ENCODE assay signal across 16 mouse cellular contexts in genomic region chr2:166983351-166983894, GRCm38 (mm10). TPM values are rescaled to one million over a fixed set of nuclear protein-coding genes. Genes with fewer than 3 reads are reported as not detected.
DNase-seq lines count a peak whose midpoint lies in the region; ATAC-seq and TF ChIP-seq lines count a peak whose summit lies in the region.
"Had no signal": no experiment of that assay in that cellular context is flagged by ENCODE, and none has a peak within 500 bp of the region (broad histone marks: within the 10 kb centered on the region; RNA-seq: fewer than 3 reads in every experiment).

No protein-coding gene starts in this region.

- intact Hi-C loops in gastrocnemius, adult 2 months (cut with DNase I), result no loop called here

- no peaks in the 10 kb centered on the region for H3K27me3 ChIP-seq in liver, embryonic 16.5 days (ENCODE audit: control insufficient read depth, insufficient read depth, low read depth, low read length)
- no peaks in the 10 kb centered on the region for H3K27me3 ChIP-seq in forebrain, embryonic 14.5 days (replicated peaks; ENCODE audit: control insufficient read depth, insufficient read depth, low read length)
- H3K27me3 ChIP-seq: embryonic facial prominence, embryonic 15.5 days; limb, embryonic 13.5 days; neural tube, embryonic 13.5 days had no signal

- no peak overlapping the region for H3K4me3 ChIP-seq in gastrocnemius, adult 2 months
- H3K4me3 ChIP-seq in liver, embryonic 16.5 days (ENCODE audit: low read depth, low read length), result no peak overlapping the region
- no peak overlapping the region for H3K4me3 ChIP-seq in forebrain, embryonic 14.5 days (ENCODE audit: low read depth, low read length)
- H3K4me3 ChIP-seq: embryonic facial prominence, embryonic 15.5 days; limb, embryonic 13.5 days; neural tube, embryonic 13.5 days had no signal

- H3K9ac ChIP-seq in liver, embryonic 16.5 days (ENCODE audit: low read depth, low read length), result no peak overlapping the region
- H3K9ac ChIP-seq in forebrain, embryonic 14.5 days (ENCODE audit: low read length), result no peak overlapping the region
- H3K9ac ChIP-seq: embryonic facial prominence, embryonic 15.5 days; hindbrain, embryonic 14.5 days; limb, embryonic 13.5 days; neural tube, embryonic 13.5 days had no signal

- peaks cover 2% of the 10 kb centered on the region; the same call in 1 of the 2 replicates for H3K4me1 ChIP-seq in liver, embryonic 16.5 days (ENCODE audit: control insufficient read depth, low read depth, low read length)
- H3K4me1 ChIP-seq in forebrain, embryonic 14.5 days (ENCODE audit: control insufficient read depth, insufficient read depth, low read length), result no peaks in the 10 kb centered on the region
- H3K4me1 ChIP-seq: embryonic facial prominence, embryonic 15.5 days; limb, embryonic 13.5 days; neural tube, embryonic 13.5 days had no signal

- TF ChIP-seq CTCF in gastrocnemius, adult 2 months (IDR thresholded peaks at IDR 0.05), result peak; percentile 12; the same call in 1 of the 2 replicates

- no peak overlapping the region for H3K27ac ChIP-seq in gastrocnemius, adult 2 months
- H3K27ac ChIP-seq in liver, embryonic 16.5 days (ENCODE audit: low read length), result no peak overlapping the region
- H3K27ac ChIP-seq in forebrain, embryonic 14.5 days (ENCODE audit: low read depth, low read length), result no peak overlapping the region
- H3K27ac ChIP-seq: embryonic facial prominence, embryonic 15.5 days; hindbrain, embryonic 14.5 days; limb, embryonic 13.5 days; neural tube, embryonic 13.5 days had no signal

- no peaks in the 10 kb centered on the region for H3K36me3 ChIP-seq in liver, embryonic 16.5 days (ENCODE audit: control insufficient read depth, insufficient read depth)
- H3K36me3 ChIP-seq in forebrain, embryonic 14.5 days (ENCODE audit: control insufficient read depth, insufficient read depth, low read length), result no peaks in the 10 kb centered on the region
- H3K36me3 ChIP-seq: embryonic facial prominence, embryonic 15.5 days; limb, embryonic 13.5 days; neural tube, embryonic 13.5 days had no signal

- 69% methylated on average over 4 of the region's 4 CpGs for WGBS in liver, embryonic 16.5 days (ENCODE audit: insufficient replicate concordance)
- WGBS in forebrain, embryonic 14.5 days, result 85% methylated on average over 4 of the region's 4 CpGs

- no peak for DNase-seq in gastrocnemius, adult 2 months
- no peak for DNase-seq in gastrocnemius, postnatal 10 days
- DNase-seq in liver (no peak), WW6 (ENCODE audit: low read depth, low spot score) (peak; percentile 9)
- DNase-seq in frontal cortex, postnatal 14 days (ENCODE audit: low spot score in 2 of 2), result no peak
- no peak for DNase-seq in adrenal gland, postnatal 36 days
- DNase-seq in forebrain, embryonic 14.5 days (ENCODE audit: low spot score), result no peak
- DNase-seq: adrenal gland, adult 8-10 months; cerebellum, adult 2 months; heart, adult 11 months; kidney, adult 9 months had no signal

- 0 out of 2 replicates have a peak, but pooled peaks have one; percentile 24 for ATAC-seq in liver, embryonic 16.5 days (ENCODE audit: low read depth)
- no peak for ATAC-seq in forebrain, embryonic 14.5 days

- H3K4me2 ChIP-seq in liver, embryonic 16.5 days (ENCODE audit: low read depth, low read length), result no peak overlapping the region
- no peak overlapping the region for H3K4me2 ChIP-seq in forebrain, embryonic 14.5 days (ENCODE audit: low read length)
- H3K4me2 ChIP-seq: embryonic facial prominence, embryonic 15.5 days; hindbrain, embryonic 14.5 days; limb, embryonic 13.5 days; neural tube, embryonic 13.5 days had no signal

- H3K9me3 ChIP-seq in liver, embryonic 16.5 days (replicated peaks; ENCODE audit: control insufficient read depth, low read length), result no peaks in the 10 kb centered on the region
- no peaks in the 10 kb centered on the region for H3K9me3 ChIP-seq in forebrain, embryonic 14.5 days (replicated peaks; ENCODE audit: control insufficient read depth, low read length)
- H3K9me3 ChIP-seq: embryonic facial prominence, embryonic 15.5 days; neural tube, embryonic 13.5 days had no signal

RNA-seq across cellular contexts. Expression of gene Stau1, which starts 12.7 kb away (rescaled TPM):
- 10 to 100 TPM; 35.3 to 37.0 TPM for total RNA-seq in gastrocnemius, adult 2 months (2021)
- 10 to 100 TPM; 44.9 to 57.9 TPM for total RNA-seq in gastrocnemius, postnatal 10 days (2021)
- 27.7 and 29.6 TPM in 2 replicates for polyA plus RNA-seq in liver, embryonic 16.5 days (2015; fragmentation: Nextera tagmentation; extraction: Ambion mirVana)
- total RNA-seq in adrenal gland, postnatal 36 days (2021), result 10 to 100 TPM; 69.7 to 75.8 TPM
- 81.7 and 102 TPM in 2 replicates for polyA plus RNA-seq in forebrain, embryonic 14.5 days (2014; fragmentation: Nextera tagmentation; extraction: Ambion mirVana)

RNA-seq across cellular contexts. Expression of gene Ddx27, which starts 31.6 kb away (rescaled TPM):
- 10 to 100 TPM in 1 of 2 experiments, 1 to 10 TPM in 1; 9.3 to 10.1 TPM for total RNA-seq in gastrocnemius, adult 2 months (2021)
- 10 to 100 TPM; 11.9 to 16.9 TPM for total RNA-seq in gastrocnemius, postnatal 10 days (2021)
- 32.9 and 36.0 TPM in 2 replicates for polyA plus RNA-seq in liver, embryonic 16.5 days (2015; fragmentation: Nextera tagmentation; extraction: Ambion mirVana)
- 10 to 100 TPM; 32.0 to 42.5 TPM for total RNA-seq in adrenal gland, postnatal 36 days (2021)
- polyA plus RNA-seq in forebrain, embryonic 14.5 days (2014; fragmentation: Nextera tagmentation; extraction: Ambion mirVana), result 23.2 and 27.8 TPM in 2 replicates
